Mouse (Mus musculus): Measurements from ENCODE around the gene Fam120b. TPM values are rescaled to one million over a fixed set of nuclear protein-coding genes. Genes with fewer than 3 reads are reported as not detected.

Gene Fam120b
- 33.1 TPM for polyA plus RNA-seq (2017; shearing (Covaris generic))

DNA sequence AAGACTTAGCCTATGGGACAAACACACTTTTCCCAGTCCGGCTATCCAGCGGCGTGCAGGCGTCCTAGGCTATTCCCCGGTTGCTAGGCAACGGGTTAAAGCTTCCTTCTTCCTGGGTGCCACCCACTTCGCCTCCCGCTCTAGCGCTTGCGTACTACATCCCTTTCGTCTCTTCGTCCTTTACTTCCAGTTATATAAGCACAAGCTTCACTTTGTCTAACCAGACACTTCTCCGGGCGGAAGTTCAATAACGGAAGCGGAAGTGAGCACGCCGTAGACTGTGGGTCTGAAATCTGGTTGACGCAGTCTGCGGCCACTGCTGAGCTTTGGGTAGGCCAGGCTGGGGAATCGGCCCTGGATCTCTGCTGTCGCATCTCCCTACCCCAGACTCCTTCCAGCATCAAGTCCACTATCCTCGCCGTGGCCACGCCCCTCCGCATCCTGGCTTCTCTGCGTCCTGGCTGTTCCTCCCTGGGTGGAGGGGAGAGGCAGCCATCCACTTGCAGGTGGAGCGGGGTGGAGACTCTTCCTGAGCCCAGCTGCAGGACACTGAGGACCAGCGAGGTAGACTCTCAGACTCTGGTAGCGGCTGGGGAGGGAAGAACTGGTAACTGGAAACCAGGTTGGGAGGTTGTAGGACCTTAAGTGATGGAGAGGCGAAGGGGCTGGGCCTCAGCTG is at the start of gene Fam120b:
TSS of gene Fam120b (plus strand) at position 206 of the 679 bp plus-strand sequence.

DNA sequence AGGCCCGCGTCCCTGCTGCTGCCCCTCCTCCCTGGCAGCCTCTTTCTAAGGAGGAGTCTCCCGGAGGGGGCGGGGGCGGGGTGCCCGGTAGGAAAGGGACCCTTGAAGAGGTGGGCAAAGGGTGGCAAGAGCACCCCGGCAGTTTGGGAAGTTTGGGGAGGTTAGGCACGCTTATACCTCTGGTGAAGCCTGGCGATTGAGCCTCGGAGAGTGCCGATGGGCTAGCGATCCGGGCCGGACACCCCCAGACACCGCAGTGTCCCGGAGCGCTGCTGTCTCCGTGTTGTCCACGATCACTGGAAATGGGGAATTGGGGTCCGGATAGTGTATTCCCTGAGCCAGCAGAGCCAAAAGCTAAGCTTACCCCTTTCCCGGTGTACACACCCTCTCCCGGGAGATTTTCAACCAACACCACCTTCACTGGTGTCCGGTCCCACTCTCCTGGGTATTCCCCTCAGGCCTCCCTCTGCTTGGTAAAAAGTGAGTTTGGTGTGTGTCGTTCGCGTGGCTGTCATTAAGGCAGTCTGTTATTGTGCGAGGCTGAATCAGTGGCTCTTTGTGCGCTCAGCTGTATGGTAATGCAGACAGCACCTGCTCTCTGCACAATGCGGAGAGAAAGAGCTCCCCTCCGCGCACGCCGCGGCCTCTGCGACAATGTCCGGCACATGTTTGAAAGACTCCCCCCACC is 19.4 kb upstream of the Fam120b start, which contains the start of gene Dll1:
TSS of gene Dll1 (minus strand) at position 379 of the 688 bp plus-strand sequence.

Other genes with a start within 250 kb of the Fam120b start
- not detected for gene Dll1, start 19.3 kb upstream of the Fam120b start, polyA plus RNA-seq (2017; shearing (Covaris generic))
- gene Psmb1, start 103.5 kb downstream of the Fam120b start, polyA plus RNA-seq (2017; shearing (Covaris generic)): 196 TPM
- 45.4 TPM for gene Tbp, start 103.7 kb downstream of the Fam120b start, polyA plus RNA-seq (2017; shearing (Covaris generic))
- gene Pdcd2, start 131.1 kb downstream of the Fam120b start, polyA plus RNA-seq (2017; shearing (Covaris generic)): 88.5 TPM
- gene Prdm9, start 168.2 kb downstream of the Fam120b start, polyA plus RNA-seq (2017; shearing (Covaris generic)): 10.3 TPM